Mouse (Mus musculus): ENCODE measurements around the gene Pomt2.
A peak's percentile ranks its signal among the peaks of the same experiment; 100 is the strongest.

The Pomt2 gene

DNA sequence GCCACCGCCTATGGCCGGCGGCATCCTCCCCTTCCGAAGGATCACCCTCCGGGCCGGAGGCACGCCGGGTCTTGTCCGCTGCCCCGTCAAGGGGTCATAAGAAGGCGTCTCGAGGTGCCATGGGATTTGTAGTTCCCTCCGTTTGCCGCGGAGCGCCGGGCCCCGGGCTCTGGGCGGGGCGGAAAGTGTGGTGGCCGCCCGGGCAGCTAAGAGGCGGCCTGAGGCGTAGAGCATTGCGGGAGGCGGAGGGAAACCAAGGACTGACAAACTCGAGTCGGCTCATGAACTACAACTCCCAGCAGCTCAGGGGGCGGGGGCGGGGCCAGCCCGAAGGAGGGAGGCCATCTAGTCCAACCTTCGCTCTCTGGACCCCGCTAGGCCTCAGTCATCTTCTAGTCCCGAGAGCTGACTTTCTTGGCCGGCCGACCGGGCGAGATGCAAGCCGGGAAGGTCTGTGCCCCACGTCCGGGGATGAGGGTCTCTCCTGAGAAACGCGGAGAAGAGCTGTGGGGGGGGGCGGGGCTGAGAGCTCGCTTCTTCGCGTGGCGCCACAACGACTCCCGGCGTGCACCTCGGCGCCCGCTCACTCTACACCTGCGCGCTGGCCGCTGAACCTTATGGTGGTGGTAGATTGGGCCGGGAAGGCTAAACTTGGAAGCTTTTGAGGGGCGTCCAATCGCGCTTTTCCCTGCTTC is at the start of gene Pomt2:
Pomt2 (minus strand) TSS at position 574 of the 695 bp plus-strand sequence.
- DNase-seq = peak; percentile 97

- DNase-seq = no peak
Observed at GRCm38 (mm10) chr12:87196310-87196709, 48.5 kb upstream of the Pomt2 start.

- no peak for DNase-seq
Observed at GRCm38 (mm10) chr12:87195069-87195468, 47.3 kb upstream of the Pomt2 start.

DNA sequence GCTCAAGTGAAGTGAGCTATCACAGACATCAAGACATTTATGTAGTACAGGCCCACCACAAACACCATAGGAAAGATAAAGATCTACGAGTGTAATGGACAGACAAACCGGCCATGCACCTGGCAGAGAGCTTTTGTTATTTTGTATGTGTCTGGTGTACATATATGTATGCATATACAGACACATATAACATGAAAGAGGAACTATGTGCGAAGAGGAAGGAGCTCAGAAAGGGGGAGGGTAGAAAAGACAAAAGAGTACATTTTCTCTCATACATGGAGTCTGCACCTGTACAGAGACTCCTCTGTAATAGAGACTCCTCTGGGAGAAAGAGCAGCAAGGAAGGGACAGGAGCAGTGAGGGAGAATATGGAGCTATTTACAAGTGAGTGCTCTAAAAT is 45.2 kb upstream of the Pomt2 start:
- DNase-seq = no peak

- no peak for DNase-seq
Observed at GRCm38 (mm10) chr12:87177631-87178030, 29.9 kb upstream of the Pomt2 start.

- DNase-seq = no peak
Observed at GRCm38 (mm10) chr12:87175194-87175946, 27.6 kb upstream of the Pomt2 start.

GRCm38 (mm10) chr12:87160815-87161214 is 13.0 kb upstream of the Pomt2 start:
- DNase-seq = no peak

GRCm38 (mm10) chr12:87160310-87160709 is 12.5 kb upstream of the Pomt2 start:
- DNase-seq = no peak

GRCm38 (mm10) chr12:87158099-87158498 is 10.3 kb upstream of the Pomt2 start:
- DNase-seq = peak; percentile 61

GRCm38 (mm10) chr12:87157361-87157760 is 9.6 kb upstream of the Pomt2 start:
- peak; percentile 67 for DNase-seq

- peak; percentile 76 for DNase-seq
Observed at GRCm38 (mm10) chr12:87154448-87154847, 6.7 kb upstream of the Pomt2 start.

DNA sequence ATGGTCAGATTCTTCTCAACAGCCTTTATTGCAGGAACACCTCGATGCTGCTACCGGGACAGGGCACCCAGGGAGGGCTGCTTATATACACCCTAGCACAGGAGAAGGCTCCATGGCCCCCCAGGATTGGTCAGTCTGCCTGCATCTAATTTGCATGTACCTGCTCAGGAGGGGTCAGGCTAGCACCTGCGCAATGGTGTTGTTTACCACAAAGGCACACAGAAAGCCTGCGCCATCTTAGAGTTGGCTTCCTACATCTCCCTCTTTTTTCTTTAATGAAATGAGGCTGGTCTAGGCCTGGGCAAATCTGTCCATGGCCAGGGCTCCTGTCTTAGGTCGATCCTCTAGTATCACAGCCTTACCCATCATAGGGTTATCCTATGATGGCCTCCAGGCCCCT is 1.7 kb upstream of the Pomt2 start:
- DNase-seq = no peak

DNA sequence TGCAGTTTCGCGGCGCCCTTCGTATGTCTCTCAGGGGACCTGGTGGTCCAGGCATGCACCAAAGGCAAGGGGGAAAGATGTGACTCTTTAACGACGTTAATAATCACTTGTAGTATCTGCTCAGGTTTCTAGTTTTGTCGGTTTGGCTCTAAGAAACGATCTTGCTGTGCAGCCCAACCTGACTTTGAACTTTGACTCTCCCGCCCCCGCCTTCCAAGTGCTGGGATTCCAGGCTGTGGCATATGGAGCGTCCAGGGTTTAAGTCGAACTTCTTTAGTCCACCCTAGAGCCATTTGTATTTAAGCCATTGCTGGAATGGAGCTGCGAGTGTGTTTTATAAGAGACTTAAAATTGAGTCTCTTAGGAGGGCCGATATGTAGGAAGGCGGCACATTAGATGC is 368 bp upstream of the Pomt2 start:
- peak; percentile 14 for DNase-seq

DNA sequence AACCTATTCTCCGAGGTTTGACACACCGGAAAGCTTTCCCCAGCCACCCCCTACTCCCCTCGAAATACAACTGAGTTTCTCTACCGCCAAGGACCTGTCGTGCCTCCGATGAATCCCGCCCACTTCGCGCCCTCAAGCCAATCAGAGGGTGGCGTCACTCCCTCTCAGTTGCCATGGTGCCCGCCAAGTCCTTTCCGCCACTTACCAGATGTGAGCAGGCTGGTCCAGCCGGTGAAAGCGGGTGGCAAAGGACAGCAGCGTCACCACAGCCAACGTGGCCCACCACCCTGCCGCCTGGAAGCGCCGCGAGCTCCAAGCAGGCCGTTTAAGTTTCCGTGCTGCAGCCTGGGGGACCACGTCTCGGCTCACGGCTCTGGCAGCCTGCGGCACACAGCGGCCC is 802 bp downstream of the Pomt2 start, which contains the start of gene Gstz1:
Gstz1 (plus strand) TSS at position 200 of the 400 bp plus-strand sequence.
- peak; percentile 95 for DNase-seq

- DNase-seq = no peak
Observed at GRCm38 (mm10) chr12:87142156-87142555, 5.6 kb downstream of the Pomt2 start.

DNA sequence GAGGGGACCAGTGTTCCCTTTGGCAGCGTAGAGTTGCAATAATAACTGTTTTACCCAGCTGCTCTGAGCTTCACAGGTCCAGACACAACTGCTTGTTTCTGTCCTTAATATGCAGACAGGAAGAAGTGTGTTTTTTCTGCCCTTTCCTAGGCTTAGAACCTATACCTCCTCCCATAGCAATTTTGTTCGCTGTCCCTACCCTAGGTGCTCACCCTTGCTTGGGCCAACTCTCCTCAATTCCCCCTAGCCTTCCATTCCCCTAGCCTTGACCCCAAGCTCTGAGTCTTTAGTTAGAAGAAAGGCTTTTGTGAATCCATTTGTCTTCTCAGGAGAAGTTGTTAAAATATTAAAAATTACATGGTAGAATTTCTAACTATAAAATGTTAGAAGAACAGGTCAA is 9.0 kb downstream of the Pomt2 start:
- DNase-seq = no peak

- DNase-seq = no peak
Observed at GRCm38 (mm10) chr12:87138342-87138701, 9.4 kb downstream of the Pomt2 start.

GRCm38 (mm10) chr12:87137439-87138341 is 10.1 kb downstream of the Pomt2 start:
- DNase-seq = no peak

DNA sequence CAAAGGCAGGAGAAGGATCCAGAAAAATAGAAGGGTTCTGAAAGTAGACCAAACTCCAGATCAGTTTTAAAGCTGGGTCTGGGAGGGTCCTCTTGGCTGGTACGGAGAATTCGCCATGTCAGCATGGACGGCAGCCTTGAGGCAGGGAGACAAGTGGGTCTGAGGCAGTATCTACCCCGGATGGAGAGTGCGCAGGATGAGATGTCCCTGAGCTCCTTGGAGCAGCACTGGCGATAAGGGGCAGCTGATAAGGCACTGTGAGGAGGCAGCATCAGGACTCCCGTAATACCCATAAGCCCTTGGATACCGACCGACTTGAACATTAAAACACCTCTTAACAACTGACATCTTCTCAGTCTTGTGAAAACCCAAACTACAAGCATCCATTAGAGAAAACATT is 15.0 kb downstream of the Pomt2 start:
- no peak for DNase-seq

DNA sequence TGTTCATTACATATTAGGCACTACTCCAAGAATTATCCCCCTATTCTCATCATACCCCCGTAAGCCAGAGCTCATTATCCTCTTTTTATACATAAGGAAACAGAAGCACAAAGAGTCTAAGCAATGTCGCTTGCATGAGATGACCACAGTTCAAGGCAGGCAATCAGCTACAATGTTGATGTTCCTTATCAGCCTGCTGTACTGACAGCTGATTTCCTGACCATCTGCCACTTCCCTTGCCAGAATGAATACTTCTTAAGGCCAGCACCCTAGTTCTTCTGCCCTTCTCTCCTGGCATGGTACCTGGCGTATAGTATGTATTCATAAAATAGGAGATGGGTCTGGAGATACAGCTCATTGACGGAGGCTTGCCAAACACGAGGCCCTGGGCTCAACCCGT is 15.6 kb downstream of the Pomt2 start:
- DNase-seq = peak; percentile 14

GRCm38 (mm10) chr12:87131619-87132018 is 16.1 kb downstream of the Pomt2 start:
- peak; percentile 76 for DNase-seq

DNA sequence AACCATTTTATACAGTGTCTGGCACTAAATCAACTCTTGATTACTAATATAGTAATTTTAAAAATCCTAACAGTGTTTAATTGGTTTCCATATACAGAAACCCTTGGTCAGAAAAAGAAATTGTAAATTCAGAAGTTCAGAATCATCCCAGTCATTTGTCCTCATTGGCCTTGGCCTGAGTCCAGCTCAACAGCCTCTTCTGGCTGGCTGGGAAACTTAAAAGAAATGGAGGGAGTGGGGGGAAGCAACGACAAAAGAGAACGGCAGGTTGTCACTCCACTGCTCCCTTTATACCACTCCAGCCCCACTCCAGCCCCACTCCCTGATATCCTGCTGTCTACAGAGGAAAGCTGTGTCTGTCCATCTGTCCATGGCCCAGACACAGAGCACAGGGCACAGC is 16.6 kb downstream of the Pomt2 start:
- DNase-seq = no peak

GRCm38 (mm10) chr12:87130224-87130623 is 17.5 kb downstream of the Pomt2 start:
- DNase-seq = no peak
